Mouse (Mus musculus) CH12.LX (cell line): ENCODE results near the gene Pex14. TPM values are rescaled to one million over a fixed set of nuclear protein-coding genes. Genes with fewer than 3 reads are reported as not detected.

ENCODE experiments used
- DNase-seq: peaks from one replicate; pipeline ENCODE4 v3.0.0-alpha.2; 2013; ENCODE audit errors: extremely low read depth
- H3K27ac ChIP-seq: 2 replicates; pipeline ENCODE4 v1.5.1; 2012; ENCODE audit warnings: low read depth, mild to moderate bottlenecking, control low read depth, moderate library complexity; ENCODE audit not compliant: insufficient read depth
- H3K27me3 ChIP-seq: replicated peaks from 2 replicates; pipeline ENCODE3; 2012; ENCODE audit warnings: inconsistent platforms
- H3K36me3 ChIP-seq, 2 experiments: replicated peaks in 1 of 2; 2 replicates each; pipeline versions ENCODE3 to v1.6.1; 2012; ENCODE audit warnings: inconsistent platforms in 1 of 2, low read length in 1 of 2, mild to moderate bottlenecking in 1 of 2, mixed read lengths in 1 of 2, moderate library complexity in 1 of 2; ENCODE audit not compliant: control insufficient read depth in 1 of 2, insufficient read depth in 1 of 2
- H3K4me1 ChIP-seq, 2 experiments: 2 replicates each; pipeline ENCODE4 v1.6.1; 2012; ENCODE audit warnings: inconsistent platforms in 1 of 2, moderate library complexity in 1 of 2; ENCODE audit not compliant: insufficient read depth in 2 of 2, control insufficient read depth in 1 of 2
- H3K4me2 ChIP-seq: 2 replicates; pipeline ENCODE4 v1.6.1; 2012; ENCODE audit warnings: low read depth, mild to moderate bottlenecking, control low read depth; ENCODE audit not compliant: poor library complexity, insufficient read depth, severe bottlenecking
- H3K4me3 ChIP-seq, 3 experiments: fragments of 150-350 bp in 1 of 3; sonication (generic) in 1 of 3; replicated peaks in 1 of 3; 2 replicates each; pipeline versions ENCODE3 to v1.5.1; 2011 to 2012; ENCODE audit warnings: low read depth in 2 of 3, low read length in 2 of 3, mild to moderate bottlenecking in 2 of 3, moderate library complexity in 2 of 3, control low read depth in 1 of 3, improper control_type of control experiment in 1 of 3, inconsistent platforms in 1 of 3, mixed read lengths in 1 of 3; ENCODE audit not compliant: poor library complexity in 1 of 3
- H3K79me2 ChIP-seq: replicated peaks from 2 replicates; pipeline ENCODE4 v1.6.1; 2012; ENCODE audit warnings: mild to moderate bottlenecking, moderate library complexity; ENCODE audit not compliant: control insufficient read depth, poor library complexity, insufficient read depth, severe bottlenecking; ENCODE audit errors: extremely low read depth
- H3K9ac ChIP-seq: 2 replicates; pipeline ENCODE4 v1.6.1; 2012; ENCODE audit warnings: low read depth, mild to moderate bottlenecking, control low read depth, moderate library complexity; ENCODE audit not compliant: insufficient read depth
- H3K9me3 ChIP-seq: replicated peaks from 2 replicates; pipeline ENCODE3; 2012; ENCODE audit warnings: low read length, inconsistent platforms, mixed read lengths
- BHLHE40 ChIP-seq: IDR thresholded peaks from 2 replicates; pipeline ENCODE4 v1.6.1; 2011; ENCODE audit warnings: mild to moderate bottlenecking, low read depth, low read length, improper control_type of control experiment
- CHD1 ChIP-seq: IDR thresholded peaks from 2 replicates; pipeline ENCODE4 v1.6.1; 2012; ENCODE audit warnings: low read depth, low read length, improper control_type of control experiment, inconsistent platforms
- CHD2 ChIP-seq: IDR thresholded peaks from 2 replicates; pipeline ENCODE4 v1.6.1; 2011; ENCODE audit warnings: low read length, improper control_type of control experiment
- E2F4 ChIP-seq: IDR thresholded peaks from 2 replicates; pipeline ENCODE4 v1.6.1; 2011; ENCODE audit warnings: low read depth, low read length, improper control_type of control experiment; ENCODE audit not compliant: insufficient replicate concordance
- EP300 ChIP-seq: IDR thresholded peaks from 2 replicates; pipeline ENCODE4 v1.6.1; 2011; ENCODE audit warnings: low read length, improper control_type of control experiment
- ETS1 ChIP-seq: conservative IDR thresholded peaks from 2 replicates; pipeline ENCODE4 v1.6.1; 2012; ENCODE audit warnings: low read depth, mild to moderate bottlenecking, inconsistent platforms, low read length, improper control_type of control experiment, moderate library complexity
- IRF4 ChIP-seq: IDR thresholded peaks from 2 replicates; pipeline ENCODE4 v1.6.1; 2014; ENCODE audit warnings: low read depth, mild to moderate bottlenecking, inconsistent platforms, low read length, improper control_type of control experiment
- JUN ChIP-seq: IDR thresholded peaks from 2 replicates; pipeline ENCODE4 v1.6.1; 2011; ENCODE audit warnings: low read depth, mild to moderate bottlenecking, low read length, improper control_type of control experiment, moderate library complexity; ENCODE audit not compliant: insufficient read depth
- JUND ChIP-seq: conservative IDR thresholded peaks from 2 replicates; pipeline ENCODE4 v1.6.1; 2011; ENCODE audit warnings: low read depth, low read length, improper control_type of control experiment
- MAFK ChIP-seq: IDR thresholded peaks from 2 replicates; pipeline ENCODE4 v1.6.1; 2011; ENCODE audit warnings: low read length, improper control_type of control experiment; ENCODE audit not compliant: insufficient replicate concordance
- MAZ ChIP-seq: IDR thresholded peaks from 2 replicates; pipeline ENCODE4 v1.6.1; 2012; ENCODE audit warnings: low read depth, mild to moderate bottlenecking, inconsistent platforms, low read length, improper control_type of control experiment, moderate library complexity
- NRF1 ChIP-seq: IDR thresholded peaks from 2 replicates; pipeline ENCODE4 v1.6.1; 2014; ENCODE audit warnings: low read depth, mild to moderate bottlenecking, inconsistent platforms, low read length, improper control_type of control experiment, moderate library complexity
- RAD21 ChIP-seq: IDR thresholded peaks from 2 replicates; pipeline ENCODE4 v1.6.1; 2011; ENCODE audit warnings: low read depth, mild to moderate bottlenecking, low read length, improper control_type of control experiment, moderate library complexity
- SMC3 ChIP-seq: IDR thresholded peaks from 2 replicates; pipeline ENCODE4 v1.6.1; 2011; ENCODE audit warnings: low read depth, low read length, improper control_type of control experiment
- TBP ChIP-seq: conservative IDR thresholded peaks from 2 replicates; pipeline ENCODE4 v1.6.1; 2011; ENCODE audit warnings: low read depth, low read length, improper control_type of control experiment
- TCF12 ChIP-seq: IDR thresholded peaks from 2 replicates; pipeline ENCODE4 v1.6.1; 2014; ENCODE audit warnings: low read depth, mild to moderate bottlenecking, inconsistent platforms, low read length, improper control_type of control experiment
- USF1 ChIP-seq: IDR thresholded peaks from 2 replicates; pipeline ENCODE4 v1.6.1; 2014; ENCODE audit warnings: low read depth, mild to moderate bottlenecking, inconsistent platforms, low read length, improper control_type of control experiment
- USF2 ChIP-seq: conservative IDR thresholded peaks from 2 replicates; pipeline ENCODE4 v1.6.1; 2011; ENCODE audit warnings: low read depth, low read length, improper control_type of control experiment
- ZC3H11A ChIP-seq: IDR thresholded peaks from 2 replicates; pipeline ENCODE4 v1.6.1; 2012; ENCODE audit warnings: low read depth, mild to moderate bottlenecking, inconsistent platforms, low read length, improper control_type of control experiment
- ZKSCAN1 ChIP-seq: IDR thresholded peaks from 2 replicates; pipeline ENCODE4 v1.6.1; 2012; ENCODE audit warnings: low read depth, inconsistent platforms, low read length, improper control_type of control experiment, borderline replicate concordance
- ZMIZ1 ChIP-seq: IDR thresholded peaks from 2 replicates; pipeline ENCODE4 v1.6.1; 2012; ENCODE audit warnings: low read depth, mild to moderate bottlenecking, inconsistent platforms, low read length, improper control_type of control experiment
- ZNF384 ChIP-seq: IDR thresholded peaks from 2 replicates; pipeline ENCODE4 v1.6.1; 2012; ENCODE audit warnings: low read depth, low read length, improper control_type of control experiment, inconsistent platforms
- dilution Hi-C: fragments of 300-500 bp; cut with MboI; formaldehyde crosslinking; loops from 2 replicates; pipeline ENCODE4 v1.14.3; 2020; ENCODE audit warnings: low sequenced_read_pairs; ENCODE audit not compliant: extremely low pct_unique_long_range_greater_than_20kb, extremely low pct_ligation_motif_present
- in situ Hi-C: fragments of 300-500 bp; cut with MboI; formaldehyde crosslinking; loops from 3 replicates; pipeline ENCODE4 v1.14.3; 2019; ENCODE audit warnings: low sequenced_read_pairs, low pct_ligation_motif_present, low pct_unique_long_range_greater_than_20kb, mixed read lengths
- polyA plus RNA-seq: library from polyadenylated mRNA; unstranded; fragments of >175 nt; gene quantifications from 2 replicates; pipeline ENCODE4 v1.2.1, GENCODE M21; 2012; ENCODE audit warnings: low read depth; ENCODE audit not compliant: insufficient read length
- total RNA-seq, 2 experiments: library from RNA; depleted of rRNA; stranded (reverse); fragments of 300-350 nt in 1 of 2; fragments of >200 nt in 1 of 2; gene quantifications; 2 replicates each; pipeline ENCODE4 v1.2.3; 2012 to 2014

Gene Pex14
- total and polyA plus RNA-seq, 3 experiments: 48.5 to 67.7 (median 63.6) TPM

DNA sequence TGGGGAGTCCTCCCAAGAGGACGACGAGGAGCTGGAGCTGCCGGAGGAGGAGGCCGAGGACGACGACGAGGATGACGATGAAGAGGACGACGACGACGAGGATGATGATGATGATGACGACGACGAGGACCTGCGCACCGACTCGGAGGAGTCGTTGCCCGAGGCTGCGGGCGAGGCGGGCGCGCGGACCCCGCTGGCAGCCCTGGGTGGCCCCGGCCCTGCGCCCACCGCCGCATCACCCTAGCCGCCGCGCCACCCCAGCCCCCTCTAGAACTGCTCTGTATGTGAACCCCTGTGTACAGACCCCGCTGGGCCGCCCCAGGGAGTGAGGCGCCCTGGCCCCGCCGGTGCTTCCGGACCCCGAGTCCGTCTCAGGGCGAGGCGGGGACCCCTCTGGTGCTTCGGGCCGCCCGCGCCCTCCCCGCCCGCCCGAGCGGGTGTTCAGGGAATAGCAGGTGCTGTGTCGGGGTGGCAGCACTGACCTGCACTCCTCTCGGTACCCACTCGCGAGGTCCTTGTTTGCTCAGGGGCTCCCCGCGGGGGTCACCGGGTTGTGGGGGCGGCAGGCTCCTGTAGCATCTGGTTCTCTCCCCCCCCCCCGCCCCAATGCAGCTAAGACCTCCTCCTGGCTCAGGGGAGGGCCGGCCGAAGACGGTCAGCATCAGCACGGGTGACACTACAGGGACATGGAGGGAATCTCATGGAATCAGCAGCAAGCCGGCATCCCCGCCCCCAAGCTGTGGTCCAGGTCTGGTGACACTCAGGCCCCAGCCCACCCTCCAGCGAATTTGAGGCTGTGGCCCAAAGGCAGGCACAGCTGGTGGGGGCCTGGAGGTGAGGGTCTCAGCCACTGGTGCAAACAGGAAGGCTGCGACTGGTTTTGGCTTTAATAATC, 147.1 kb downstream of the Pex14 start:
- Histone ChIP-seq H3K79me2 (no peaks in the 10 kb centered on the region), H3K4me1 (peaks cover 10 to 16% of the 10 kb centered on the region in 2 experiments), H3K4me2 (no peak overlapping the region), H3K9me3 (no peaks in the 10 kb centered on the region), H3K27ac (no peak overlapping the region), H3K4me3 (no peak overlapping the region), H3K9ac (no peak overlapping the region), H3K36me3 (peaks cover 0 to 68% of the 10 kb centered on the region in 2 experiments), H3K27me3 (no peaks in the 10 kb centered on the region)
- in situ Hi-C loops (no loop called here), dilution Hi-C loops (no loop called here)
- no peak for TF ChIP-seq BHLHE40
- no peak for TF ChIP-seq USF2
- no peak for TF ChIP-seq ZNF384
- TF ChIP-seq MAFK: no peak
- TF ChIP-seq TCF12: no peak
- no peak for TF ChIP-seq ETS1
- no peak for TF ChIP-seq ZC3H11A
- no peak for TF ChIP-seq USF1
- TF ChIP-seq JUN: no peak
- DNase-seq: no peak

DNA sequence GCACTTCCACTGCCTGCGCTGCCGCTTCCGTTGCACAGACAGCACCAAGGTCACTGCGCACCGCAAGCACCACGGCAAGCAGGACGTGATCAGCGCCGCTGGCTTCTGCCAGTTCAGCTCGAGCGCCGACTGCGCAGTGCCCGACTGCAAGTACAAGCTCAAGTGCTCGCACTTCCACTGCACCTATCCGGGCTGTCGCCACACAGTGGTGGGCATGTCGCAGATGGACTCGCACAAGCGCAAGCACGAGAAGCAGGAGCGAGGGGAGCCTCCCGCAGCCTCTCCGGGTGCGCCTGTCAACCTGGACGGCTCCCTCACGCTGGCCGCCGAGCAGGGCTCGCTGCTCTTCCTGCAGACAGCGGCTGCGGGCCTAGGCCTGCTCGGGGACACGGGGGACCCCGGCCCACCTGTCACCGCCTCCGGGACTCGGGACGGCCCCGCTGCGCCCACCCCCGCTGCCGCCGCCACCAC, 147.8 kb downstream of the Pex14 start:
- no peak overlapping the region for H3K4me2 ChIP-seq
- dilution Hi-C loops: no loop called here
- H3K36me3 ChIP-seq: peaks cover 0 to 65% of the 10 kb centered on the region in 2 experiments
- peaks cover 12 to 17% of the 10 kb centered on the region in 2 experiments for H3K4me1 ChIP-seq
- no peak overlapping the region for H3K4me3 ChIP-seq
- H3K79me2 ChIP-seq: no peaks in the 10 kb centered on the region
- no peaks in the 10 kb centered on the region for H3K27me3 ChIP-seq
- H3K27ac ChIP-seq: no peak overlapping the region
- no peak overlapping the region for H3K9ac ChIP-seq
- no peaks in the 10 kb centered on the region for H3K9me3 ChIP-seq
- DNase-seq: no peak
- in situ Hi-C loops: no loop called here
- TF ChIP-seq TBP (no peak), RAD21 (no peak), NRF1 (no peak), CHD2 (no peak), ZKSCAN1 (no peak), ETS1 (no peak), IRF4 (no peak), E2F4 (no peak), TCF12 (no peak), JUND (no peak), MAZ (no peak), CHD1 (no peak), ZMIZ1 (no peak), EP300 (no peak), SMC3 (no peak), USF2 (no peak)
